ENCODE assay signal across 8 mouse cellular contexts in the genomic region with DNA sequence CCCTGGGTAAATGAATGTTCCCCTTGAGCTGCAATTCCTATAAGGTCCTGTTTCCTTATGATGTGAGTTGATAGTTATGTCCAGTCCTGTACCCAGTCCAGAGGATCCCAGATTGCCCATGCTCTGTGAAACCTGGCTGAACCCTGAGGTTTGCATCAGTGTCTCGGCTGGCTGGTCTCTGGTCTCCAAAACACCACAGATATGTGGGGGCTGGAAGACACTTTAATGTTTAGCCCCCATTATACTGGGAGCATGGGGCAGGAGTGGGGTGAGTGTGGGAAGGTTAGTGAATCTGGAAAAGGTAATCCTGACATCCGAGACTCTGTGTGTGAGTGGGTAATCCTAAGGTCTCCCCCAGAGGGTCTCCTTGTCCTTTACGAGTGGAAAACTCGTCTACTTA. TPM values are rescaled to one million over a fixed set of nuclear protein-coding genes. Genes with fewer than 3 reads are reported as not detected.
DNase-seq lines count a peak whose midpoint lies in the region; ATAC-seq and TF ChIP-seq lines count a peak whose summit lies in the region.

No protein-coding gene starts in this region.

- no peak overlapping the region for H3K9ac ChIP-seq in heart, adult 2 months (ENCODE audit: low read depth, low read length)
- peak overlapping the region; percentile 2; the same call in 1 of the 2 replicates for H3K9ac ChIP-seq in liver, embryonic 11.5 days (ENCODE audit: low read depth, low read length)
- H3K9ac ChIP-seq in stomach, embryonic 16.5 days (ENCODE audit: low read length): no peak overlapping the region; the same call in 1 of the 2 replicates

- intact Hi-C loops in heart, adult 2 months (cut with DNase I): no loop called here

- no peak for TF ChIP-seq CTCF in heart, adult 2 months (IDR thresholded peaks at IDR 0.05)
- TF ChIP-seq CTCF in testis, adult 2 months (IDR thresholded peaks at IDR 0.05; ENCODE audit: control insufficient read depth, insufficient read depth, insufficient replicate concordance, low read depth, low read length): no peak

- peaks cover 3% of the 10 kb centered on the region; the same call in 1 of the 2 replicates for H3K4me1 ChIP-seq in heart, adult 2 months (ENCODE audit: control insufficient read depth, insufficient read depth, low read length)
- H3K4me1 ChIP-seq in testis, adult 2 months (ENCODE audit: control insufficient read depth, insufficient read depth, low read length): peaks cover 2% of the 10 kb centered on the region; the same call in 1 of the 2 replicates
- H3K4me1 ChIP-seq in liver, embryonic 11.5 days (replicated peaks; ENCODE audit: control insufficient read depth, insufficient read depth, low read length): peaks cover 18% of the 10 kb centered on the region
- peaks cover 10% of the 10 kb centered on the region for H3K4me1 ChIP-seq in stomach, embryonic 16.5 days (ENCODE audit: control insufficient read depth, insufficient read depth, low read length)

- no peak for TF ChIP-seq EP300 in heart, adult 2 months (IDR thresholded peaks at IDR 0.05; ENCODE audit: insufficient read depth, low read depth, low read length)

- DNase-seq in heart, adult 2 months: no peak
- no peak for DNase-seq in heart, adult 18-20 months
- DNase-seq in testis, postnatal 10 days (ENCODE audit: low spot score): no peak
- no peak for DNase-seq in liver, embryonic 11.5 days (ENCODE audit: low spot score)
- no peak for DNase-seq in layer of hippocampus, adult 8-10 months (ENCODE audit: low spot score in 2 of 2)
- DNase-seq in left cerebral cortex, adult 9 months (ENCODE audit: low spot score in 2 of 2): no peak

- peak overlapping the region; percentile 60 for H3K4me2 ChIP-seq in liver, embryonic 11.5 days
- peak overlapping the region; percentile 51; the same call in 1 of the 2 replicates for H3K4me2 ChIP-seq in stomach, embryonic 16.5 days (ENCODE audit: low read depth, low read length)

- WGBS in heart, adult 2 months: 69% methylated on average over 4 of the region's 4 CpGs
- 80% methylated on average over 4 of the region's 4 CpGs for WGBS in liver, embryonic 11.5 days
- 58% methylated on average over 4 of the region's 4 CpGs for WGBS in stomach, embryonic 16.5 days

- H3K27me3 ChIP-seq in heart, adult 2 months (ENCODE audit: control insufficient read depth, insufficient read depth, low read length): no peaks in the 10 kb centered on the region
- no peaks in the 10 kb centered on the region for H3K27me3 ChIP-seq in testis, adult 2 months (ENCODE audit: control insufficient read depth, insufficient read depth, low read length)
- H3K27me3 ChIP-seq in liver, embryonic 11.5 days (replicated peaks; ENCODE audit: control insufficient read depth, insufficient read depth, low read length): no peaks in the 10 kb centered on the region
- H3K27me3 ChIP-seq in stomach, embryonic 16.5 days (ENCODE audit: control insufficient read depth, insufficient read depth, low read length): no peaks in the 10 kb centered on the region

- H3K9me3 ChIP-seq in liver, embryonic 11.5 days (ENCODE audit: control insufficient read depth, low read length): no peaks in the 10 kb centered on the region
- no peaks in the 10 kb centered on the region for H3K9me3 ChIP-seq in stomach, embryonic 16.5 days (replicated peaks; ENCODE audit: control insufficient read depth, low read length)

- H3K79me2 ChIP-seq in heart, adult 2 months (replicated peaks; ENCODE audit: control insufficient read depth, insufficient read depth, low read length): peaks cover 2% of the 10 kb centered on the region; the same call in 1 of the 2 replicates

- no peak overlapping the region for H3K4me3 ChIP-seq in heart, adult 2 months
- peak overlapping the region; percentile 100 for H3K4me3 ChIP-seq in testis, adult 2 months (ENCODE audit: control insufficient read depth, low read depth, low read length)
- no peak overlapping the region for H3K4me3 ChIP-seq in liver, embryonic 11.5 days (ENCODE audit: low read depth, low read length)
- H3K4me3 ChIP-seq in stomach, embryonic 16.5 days (replicated peaks; ENCODE audit: low read length): no peak overlapping the region

- peaks cover 8% of the 10 kb centered on the region for H3K36me3 ChIP-seq in heart, adult 2 months (ENCODE audit: control insufficient read depth, insufficient read depth, low read length)
- peaks cover 2% of the 10 kb centered on the region for H3K36me3 ChIP-seq in testis, adult 2 months (ENCODE audit: control insufficient read depth, insufficient read depth, low read length)
- peaks cover 12% of the 10 kb centered on the region; the same call in 1 of the 2 replicates for H3K36me3 ChIP-seq in liver, embryonic 11.5 days (ENCODE audit: control insufficient read depth, insufficient read depth, low read length)
- H3K36me3 ChIP-seq in stomach, embryonic 16.5 days (ENCODE audit: control insufficient read depth, insufficient read depth, low read length): peaks cover 3% of the 10 kb centered on the region; the same call in 1 of the 2 replicates

- peak overlapping the region; percentile 79 for H3K27ac ChIP-seq in heart, adult 2 months
- H3K27ac ChIP-seq in testis, adult 2 months (ENCODE audit: control insufficient read depth, insufficient read depth, low read depth, low read length): peak overlapping the region; percentile 90; the same call in 1 of the 2 replicates
- peak overlapping the region; percentile 53; the same call in 1 of the 2 replicates for H3K27ac ChIP-seq in liver, embryonic 11.5 days (ENCODE audit: low read depth, low read length)
- H3K27ac ChIP-seq in stomach, embryonic 16.5 days (ENCODE audit: low read length): peak overlapping the region; percentile 89

- ATAC-seq in liver, embryonic 11.5 days (replicated peaks; ENCODE audit: low FRiP score): no peak
- ATAC-seq in stomach, embryonic 16.5 days (ENCODE audit: insufficient read depth, low FRiP score): no peak

- no peak for TF ChIP-seq POLR2A in heart, adult 2 months (IDR thresholded peaks at IDR 0.05; ENCODE audit: insufficient read depth, low read depth, low read length)
- TF ChIP-seq POLR2A in testis, adult 2 months (IDR thresholded peaks at IDR 0.05; ENCODE audit: control insufficient read depth, low read depth, low read length): no peak

RNA-seq across cellular contexts. Expression of gene Mief1, which starts 0.8 kb away (rescaled TPM):
- total RNA-seq in heart, adult 2 months (2021): 10 to 100 TPM; 27.0 to 29.5 TPM
- 12.2 and 17.3 TPM in 2 replicates for polyA plus RNA-seq in heart, adult 2 months (2012; rRNA removed)
- 10 to 100 TPM; 29.6 to 31.5 TPM for total RNA-seq in heart, adult 18-20 months (2021)
- polyA plus RNA-seq in testis, adult 2 months (2012; rRNA removed): 38.4 and 43.6 TPM in 2 replicates
- 35.8 and 44.9 TPM in 2 replicates for polyA plus RNA-seq in liver, embryonic 11.5 days (2014; fragmentation: Nextera tagmentation; extraction: Ambion mirVana)
- 29.3 and 30.4 TPM in 2 replicates for polyA plus RNA-seq in stomach, embryonic 16.5 days (2015; fragmentation: Nextera tagmentation; extraction: Ambion mirVana)
- total RNA-seq in layer of hippocampus, adult 8-10 months (2022): 10 to 100 TPM; 27.6 to 34.5 (median 32.5) TPM

RNA-seq across cellular contexts. Expression of gene AC140267.1, which starts 2.6 kb away (rescaled TPM):
- total RNA-seq in heart, adult 2 months (2021): 10 to 100 TPM; 10.3 to 29.5 TPM
- polyA plus RNA-seq in heart, adult 2 months (2012; rRNA removed): not detected in 2 replicates
- total RNA-seq in heart, adult 18-20 months (2021): 10 to 100 TPM in 1 of 2 experiments, 1 to 10 TPM in 1; 9.9 to 15.3 TPM
- polyA plus RNA-seq in testis, adult 2 months (2012; rRNA removed): not detected in 2 replicates
- not detected in 2 replicates for polyA plus RNA-seq in liver, embryonic 11.5 days (2014; fragmentation: Nextera tagmentation; extraction: Ambion mirVana)
- polyA plus RNA-seq in stomach, embryonic 16.5 days (2015; fragmentation: Nextera tagmentation; extraction: Ambion mirVana): 1.2 TPM in 1 of 2 replicates, not detected in the other
- total RNA-seq in layer of hippocampus, adult 8-10 months (2022): 10 to 100 TPM in 3 of 4 experiments, 1 to 10 TPM in 1; 7.2 to 42.3 (median 29.6) TPM

RNA-seq across cellular contexts. Expression of gene Atf4, which starts 21.9 kb away (rescaled TPM):
- total RNA-seq in heart, adult 2 months (2021): 10 to 100 TPM; 69.6 to 78.5 TPM
- polyA plus RNA-seq in heart, adult 2 months (2012; rRNA removed): 65.6 and 108 TPM in 2 replicates
- 10 to 100 TPM; 89.9 to 95.5 TPM for total RNA-seq in heart, adult 18-20 months (2021)
- 46.0 and 46.7 TPM in 2 replicates for polyA plus RNA-seq in testis, adult 2 months (2012; rRNA removed)
- polyA plus RNA-seq in liver, embryonic 11.5 days (2014; fragmentation: Nextera tagmentation; extraction: Ambion mirVana): 186 and 188 TPM in 2 replicates
- polyA plus RNA-seq in stomach, embryonic 16.5 days (2015; fragmentation: Nextera tagmentation; extraction: Ambion mirVana): 134 and 150 TPM in 2 replicates
- 100 to 1,000 TPM in 2 of 4 experiments, 10 to 100 TPM in 2; 97.7 to 104 (median 99.8) TPM for total RNA-seq in layer of hippocampus, adult 8-10 months (2022)

RNA-seq across cellular contexts. Expression of gene Rps19bp1, which starts 31.1 kb away (rescaled TPM):
- total RNA-seq in heart, adult 2 months (2021): 10 to 100 TPM; 15.6 to 16.4 TPM
- polyA plus RNA-seq in heart, adult 2 months (2012; rRNA removed): 12.2 and 12.7 TPM in 2 replicates
- total RNA-seq in heart, adult 18-20 months (2021): 10 to 100 TPM; 17.0 to 17.4 TPM
- 13.6 and 14.5 TPM in 2 replicates for polyA plus RNA-seq in testis, adult 2 months (2012; rRNA removed)
- 75.4 and 80.8 TPM in 2 replicates for polyA plus RNA-seq in liver, embryonic 11.5 days (2014; fragmentation: Nextera tagmentation; extraction: Ambion mirVana)
- polyA plus RNA-seq in stomach, embryonic 16.5 days (2015; fragmentation: Nextera tagmentation; extraction: Ambion mirVana): 37.7 and 51.1 TPM in 2 replicates
- 10 to 100 TPM; 29.9 to 41.0 (median 34.0) TPM for total RNA-seq in layer of hippocampus, adult 8-10 months (2022)

RNA-seq across cellular contexts. Expression of gene Cacna1i, which starts 54.0 kb away (rescaled TPM):
- under 1 TPM; 0.09 to 0.34 TPM for total RNA-seq in heart, adult 2 months (2021)
- polyA plus RNA-seq in heart, adult 2 months (2012; rRNA removed): 0.12 and 0.21 TPM in 2 replicates
- total RNA-seq in heart, adult 18-20 months (2021): under 1 TPM in 1 of 2 experiments, not detected in 1; 0.18 TPM
- 1.1 and 1.2 TPM in 2 replicates for polyA plus RNA-seq in testis, adult 2 months (2012; rRNA removed)
- 0.01 and 0.14 TPM in 2 replicates for polyA plus RNA-seq in liver, embryonic 11.5 days (2014; fragmentation: Nextera tagmentation; extraction: Ambion mirVana)
- not detected in 2 replicates for polyA plus RNA-seq in stomach, embryonic 16.5 days (2015; fragmentation: Nextera tagmentation; extraction: Ambion mirVana)
- 10 to 100 TPM; 37.6 to 48.2 (median 41.8) TPM for total RNA-seq in layer of hippocampus, adult 8-10 months (2022)
